Mouse (Mus musculus) CH12.LX (cell line): Measurements from ENCODE around the gene B9d1. TPM values are rescaled to one million over a fixed set of nuclear protein-coding genes. Genes with fewer than 3 reads are reported as not detected.

Experiments
- DNase-seq: peaks from one replicate; pipeline ENCODE4 v3.0.0-alpha.2; 2013; ENCODE audit errors: extremely low read depth
- H3K27ac ChIP-seq: 2 replicates; pipeline ENCODE4 v1.5.1; 2012; ENCODE audit warnings: low read depth, mild to moderate bottlenecking, control low read depth, moderate library complexity; ENCODE audit not compliant: insufficient read depth
- H3K27me3 ChIP-seq: replicated peaks from 2 replicates; pipeline ENCODE3; 2012; ENCODE audit warnings: inconsistent platforms
- H3K36me3 ChIP-seq, 2 experiments: replicated peaks in 1 of 2; 2 replicates each; pipeline versions ENCODE3 to v1.6.1; 2012; ENCODE audit warnings: inconsistent platforms in 1 of 2, low read length in 1 of 2, mild to moderate bottlenecking in 1 of 2, mixed read lengths in 1 of 2, moderate library complexity in 1 of 2; ENCODE audit not compliant: control insufficient read depth in 1 of 2, insufficient read depth in 1 of 2
- H3K4me1 ChIP-seq, 2 experiments: 2 replicates each; pipeline ENCODE4 v1.6.1; 2012; ENCODE audit warnings: inconsistent platforms in 1 of 2, moderate library complexity in 1 of 2; ENCODE audit not compliant: insufficient read depth in 2 of 2, control insufficient read depth in 1 of 2
- H3K4me2 ChIP-seq: 2 replicates; pipeline ENCODE4 v1.6.1; 2012; ENCODE audit warnings: low read depth, mild to moderate bottlenecking, control low read depth; ENCODE audit not compliant: poor library complexity, insufficient read depth, severe bottlenecking
- H3K4me3 ChIP-seq, 3 experiments: fragments of 150-350 bp in 1 of 3; sonication (generic) in 1 of 3; replicated peaks in 1 of 3; 2 replicates each; pipeline versions ENCODE3 to v1.5.1; 2011 to 2012; ENCODE audit warnings: low read depth in 2 of 3, low read length in 2 of 3, mild to moderate bottlenecking in 2 of 3, moderate library complexity in 2 of 3, control low read depth in 1 of 3, improper control_type of control experiment in 1 of 3, inconsistent platforms in 1 of 3, mixed read lengths in 1 of 3; ENCODE audit not compliant: poor library complexity in 1 of 3
- H3K79me2 ChIP-seq: replicated peaks from 2 replicates; pipeline ENCODE4 v1.6.1; 2012; ENCODE audit warnings: mild to moderate bottlenecking, moderate library complexity; ENCODE audit not compliant: control insufficient read depth, poor library complexity, insufficient read depth, severe bottlenecking; ENCODE audit errors: extremely low read depth
- H3K9ac ChIP-seq: 2 replicates; pipeline ENCODE4 v1.6.1; 2012; ENCODE audit warnings: low read depth, mild to moderate bottlenecking, control low read depth, moderate library complexity; ENCODE audit not compliant: insufficient read depth
- H3K9me3 ChIP-seq: replicated peaks from 2 replicates; pipeline ENCODE3; 2012; ENCODE audit warnings: low read length, inconsistent platforms, mixed read lengths
- CHD2 ChIP-seq: IDR thresholded peaks from 2 replicates; pipeline ENCODE4 v1.6.1; 2011; ENCODE audit warnings: low read length, improper control_type of control experiment
- CTCF ChIP-seq, 2 experiments: IDR thresholded peaks in 1 of 2; conservative IDR thresholded peaks in 1 of 2; 2 replicates each; pipeline ENCODE4 v1.5.1; 2011 to 2012; ENCODE audit warnings: low read depth in 2 of 2, low read length in 2 of 2, improper control_type of control experiment in 1 of 2, inconsistent platforms in 1 of 2, mild to moderate bottlenecking in 1 of 2, moderate library complexity in 1 of 2
- E2F4 ChIP-seq: IDR thresholded peaks from 2 replicates; pipeline ENCODE4 v1.6.1; 2011; ENCODE audit warnings: low read depth, low read length, improper control_type of control experiment; ENCODE audit not compliant: insufficient replicate concordance
- ELF1 ChIP-seq: IDR thresholded peaks from 2 replicates; pipeline ENCODE4 v1.6.1; 2014; ENCODE audit warnings: low read depth, mild to moderate bottlenecking, inconsistent platforms, low read length, improper control_type of control experiment
- EP300 ChIP-seq: IDR thresholded peaks from 2 replicates; pipeline ENCODE4 v1.6.1; 2011; ENCODE audit warnings: low read length, improper control_type of control experiment
- HCFC1 ChIP-seq: IDR thresholded peaks from 2 replicates; pipeline ENCODE4 v1.6.1; 2012; ENCODE audit warnings: low read depth, mild to moderate bottlenecking, inconsistent platforms, low read length, improper control_type of control experiment
- IRF4 ChIP-seq: IDR thresholded peaks from 2 replicates; pipeline ENCODE4 v1.6.1; 2014; ENCODE audit warnings: low read depth, mild to moderate bottlenecking, inconsistent platforms, low read length, improper control_type of control experiment
- JUN ChIP-seq: IDR thresholded peaks from 2 replicates; pipeline ENCODE4 v1.6.1; 2011; ENCODE audit warnings: low read depth, mild to moderate bottlenecking, low read length, improper control_type of control experiment, moderate library complexity; ENCODE audit not compliant: insufficient read depth
- JUND ChIP-seq: conservative IDR thresholded peaks from 2 replicates; pipeline ENCODE4 v1.6.1; 2011; ENCODE audit warnings: low read depth, low read length, improper control_type of control experiment
- MAFK ChIP-seq: IDR thresholded peaks from 2 replicates; pipeline ENCODE4 v1.6.1; 2011; ENCODE audit warnings: low read length, improper control_type of control experiment; ENCODE audit not compliant: insufficient replicate concordance
- MAZ ChIP-seq: IDR thresholded peaks from 2 replicates; pipeline ENCODE4 v1.6.1; 2012; ENCODE audit warnings: low read depth, mild to moderate bottlenecking, inconsistent platforms, low read length, improper control_type of control experiment, moderate library complexity
- MXI1 ChIP-seq: IDR thresholded peaks from 2 replicates; pipeline ENCODE4 v1.6.1; 2011; ENCODE audit warnings: mild to moderate bottlenecking, low read depth, low read length, improper control_type of control experiment
- MYC ChIP-seq: IDR thresholded peaks from 2 replicates; pipeline ENCODE4 v1.6.1; 2011; ENCODE audit warnings: low read depth, mild to moderate bottlenecking, improper control_type of control experiment, low read length
- NRF1 ChIP-seq: IDR thresholded peaks from 2 replicates; pipeline ENCODE4 v1.6.1; 2014; ENCODE audit warnings: low read depth, mild to moderate bottlenecking, inconsistent platforms, low read length, improper control_type of control experiment, moderate library complexity
- PAX5 ChIP-seq: IDR thresholded peaks from 2 replicates; pipeline ENCODE4 v1.6.1; 2012; ENCODE audit warnings: low read length, inconsistent platforms, mixed read lengths
- POLR2A ChIP-seq: IDR thresholded peaks from 2 replicates; pipeline ENCODE4 v1.6.1; 2011; ENCODE audit warnings: low read depth, mild to moderate bottlenecking, improper control_type of control experiment, low read length
- POLR2AphosphoS2 ChIP-seq: IDR thresholded peaks from 2 replicates; pipeline ENCODE4 v1.6.1; 2011; ENCODE audit warnings: low read depth, low read length, improper control_type of control experiment
- RCOR1 ChIP-seq: conservative IDR thresholded peaks from 2 replicates; pipeline ENCODE4 v1.6.1; 2012; ENCODE audit warnings: low read depth, mild to moderate bottlenecking, inconsistent platforms, low read length, improper control_type of control experiment
- SMC3 ChIP-seq: IDR thresholded peaks from 2 replicates; pipeline ENCODE4 v1.6.1; 2011; ENCODE audit warnings: low read depth, low read length, improper control_type of control experiment
- TBP ChIP-seq: conservative IDR thresholded peaks from 2 replicates; pipeline ENCODE4 v1.6.1; 2011; ENCODE audit warnings: low read depth, low read length, improper control_type of control experiment
- TCF12 ChIP-seq: IDR thresholded peaks from 2 replicates; pipeline ENCODE4 v1.6.1; 2014; ENCODE audit warnings: low read depth, mild to moderate bottlenecking, inconsistent platforms, low read length, improper control_type of control experiment
- USF1 ChIP-seq: IDR thresholded peaks from 2 replicates; pipeline ENCODE4 v1.6.1; 2014; ENCODE audit warnings: low read depth, mild to moderate bottlenecking, inconsistent platforms, low read length, improper control_type of control experiment
- ZKSCAN1 ChIP-seq: IDR thresholded peaks from 2 replicates; pipeline ENCODE4 v1.6.1; 2012; ENCODE audit warnings: low read depth, inconsistent platforms, low read length, improper control_type of control experiment, borderline replicate concordance
- ZMIZ1 ChIP-seq: IDR thresholded peaks from 2 replicates; pipeline ENCODE4 v1.6.1; 2012; ENCODE audit warnings: low read depth, mild to moderate bottlenecking, inconsistent platforms, low read length, improper control_type of control experiment
- ZNF384 ChIP-seq: IDR thresholded peaks from 2 replicates; pipeline ENCODE4 v1.6.1; 2012; ENCODE audit warnings: low read depth, low read length, improper control_type of control experiment, inconsistent platforms
- dilution Hi-C: fragments of 300-500 bp; cut with MboI; formaldehyde crosslinking; loops from 2 replicates; pipeline ENCODE4 v1.14.3; 2020; ENCODE audit warnings: low sequenced_read_pairs; ENCODE audit not compliant: extremely low pct_unique_long_range_greater_than_20kb, extremely low pct_ligation_motif_present
- in situ Hi-C: fragments of 300-500 bp; cut with MboI; formaldehyde crosslinking; loops from 3 replicates; pipeline ENCODE4 v1.14.3; 2019; ENCODE audit warnings: low sequenced_read_pairs, low pct_ligation_motif_present, low pct_unique_long_range_greater_than_20kb, mixed read lengths
- polyA plus RNA-seq: library from polyadenylated mRNA; unstranded; fragments of >175 nt; gene quantifications from 2 replicates; pipeline ENCODE4 v1.2.1, GENCODE M21; 2012; ENCODE audit warnings: low read depth; ENCODE audit not compliant: insufficient read length
- total RNA-seq, 2 experiments: library from RNA; depleted of rRNA; stranded (reverse); fragments of 300-350 nt in 1 of 2; fragments of >200 nt in 1 of 2; gene quantifications; 2 replicates each; pipeline ENCODE4 v1.2.3; 2012 to 2014

Gene B9d1
- total and polyA plus RNA-seq, 3 experiments = 19.2 to 62.9 (median 26.2) TPM

DNA sequence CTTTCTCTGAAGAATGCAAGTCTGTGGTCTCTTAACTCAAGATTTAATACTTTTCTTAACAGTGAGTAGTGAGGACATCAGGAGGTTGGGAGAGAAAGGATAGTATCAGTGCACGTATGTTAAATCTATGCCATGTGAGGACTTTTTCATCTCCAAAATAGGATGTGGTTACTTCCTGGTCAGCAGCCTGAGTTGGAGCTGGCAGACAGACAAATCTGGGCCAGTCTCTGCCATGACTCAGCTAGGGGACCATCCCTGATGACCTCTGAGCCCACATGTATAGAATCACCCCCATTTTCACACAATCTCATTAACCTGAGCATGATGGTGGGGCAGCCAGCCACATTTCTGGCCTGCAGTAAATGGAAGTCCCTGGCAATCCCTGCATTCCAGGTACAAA is 13.0 kb downstream of the B9d1 start:
- no peak overlapping the region for H3K4me2 ChIP-seq
- no peaks in the 10 kb centered on the region for H3K9me3 ChIP-seq
- H3K9ac ChIP-seq = no peak overlapping the region
- dilution Hi-C loops = no loop called here
- no peaks in the 10 kb centered on the region for H3K79me2 ChIP-seq
- no peak overlapping the region for H3K4me3 ChIP-seq
- H3K4me1 ChIP-seq = no peaks in the 10 kb centered on the region
- peaks cover 28 to 74% of the 10 kb centered on the region in 2 experiments for H3K36me3 ChIP-seq
- in situ Hi-C loops = no loop called here
- no peak for DNase-seq
- H3K27ac ChIP-seq = no peak overlapping the region
- no peak for TF ChIP-seq POLR2A
- no peak for TF ChIP-seq ZMIZ1
- no peak for TF ChIP-seq MAZ
- no peak for TF ChIP-seq CHD2
- no peak for TF ChIP-seq PAX5
- no peak for TF ChIP-seq USF1
- no peak for TF ChIP-seq TCF12
- TF ChIP-seq MYC = no peak
- TF ChIP-seq CTCF (conservative IDR thresholded peaks at IDR 0.05 in 1 of 2, IDR thresholded peaks at IDR 0.05 in 1 of 2; ENCODE audit: low read depth in 2 of 2, low read length in 2 of 2) = no peak
- TF ChIP-seq JUN = no peak
- no peak for TF ChIP-seq TBP
- TF ChIP-seq MXI1 = no peak
- no peaks in the 10 kb centered on the region for H3K27me3 ChIP-seq

- H3K36me3 ChIP-seq = peaks cover 24 to 73% of the 10 kb centered on the region in 2 experiments
- no peak overlapping the region for H3K4me2 ChIP-seq
- no peak overlapping the region for H3K4me3 ChIP-seq
- H3K27ac ChIP-seq = no peak overlapping the region
- H3K27me3 ChIP-seq = no peaks in the 10 kb centered on the region
- no peaks in the 10 kb centered on the region for H3K79me2 ChIP-seq
- H3K9ac ChIP-seq = no peak overlapping the region
- H3K9me3 ChIP-seq = no peaks in the 10 kb centered on the region
- DNase-seq = no peak
- in situ Hi-C loops (no loop called here), dilution Hi-C loops (no loop called here)
- TF ChIP-seq IRF4 (no peak), CTCF (conservative IDR thresholded peaks at IDR 0.05 in 1 of 2, IDR thresholded peaks at IDR 0.05 in 1 of 2; ENCODE audit: low read depth in 2 of 2, low read length in 2 of 2) (no peak), RCOR1 (no peak), EP300 (no peak), POLR2AphosphoS2 (no peak), ZKSCAN1 (no peak), NRF1 (no peak), POLR2A (no peak), E2F4 (no peak), PAX5 (no peak), MYC (no peak), JUND (no peak), SMC3 (no peak), ZNF384 (no peak), HCFC1 (no peak), MAFK (no peak), MXI1 (no peak), TCF12 (no peak), ELF1 (no peak), MAZ (no peak)
- no peaks in the 10 kb centered on the region for H3K4me1 ChIP-seq
Measured at GRCm38 (mm10) chr11:61518871-61519270, 13.9 kb downstream of the B9d1 start.
